Mouse (Mus musculus) G1E (cell line): ENCODE measurements around the gene Alg2.

Source experiments
- CTCF ChIP-seq: IDR thresholded peaks from 2 replicates; pipeline ENCODE4 v1.5.1; 2012; ENCODE audit warnings: low read depth, low read length, inconsistent platforms, mixed read lengths
- GATA1 ChIP-seq: IDR thresholded peaks from 2 replicates; pipeline ENCODE4 v1.6.1; 2012; ENCODE audit warnings: borderline replicate concordance, low read length, inconsistent platforms, mixed read lengths

DNA sequence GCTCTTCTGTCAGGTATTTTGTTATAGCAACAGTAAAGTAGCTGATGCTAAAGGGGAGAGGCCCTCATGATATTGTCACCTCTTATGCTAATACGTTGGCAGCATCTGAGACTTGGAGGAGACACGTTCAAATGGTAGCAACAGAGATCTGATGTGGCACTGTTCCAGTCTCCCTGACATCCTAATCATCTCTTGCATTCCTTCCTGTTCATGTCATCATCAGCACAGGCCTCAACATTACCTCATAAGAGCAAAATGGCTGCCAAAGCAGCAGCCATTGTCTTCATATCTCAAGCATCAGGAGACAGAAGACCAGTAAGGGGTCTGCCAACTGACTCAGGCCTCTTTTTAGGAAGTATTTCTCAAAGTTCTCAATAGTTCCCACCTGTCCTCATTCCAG lies 20.6 kb upstream of the Alg2 start:
- TF ChIP-seq CTCF = no peak
- no peak for TF ChIP-seq GATA1
